Mouse (Mus musculus): Measurements from ENCODE around the gene N4bp1. TPM values are rescaled to one million over a fixed set of nuclear protein-coding genes. Genes with fewer than 3 reads are reported as not detected.

N4bp1 gene
- polyA plus RNA-seq, 1 experiment from 2014 or later = 9.8 TPM

GRCm38 (mm10) chr8:86893554-86893953 lies 8.5 kb upstream of the N4bp1 start:
- Histone ChIP-seq H3K27ac (no peak overlapping the region), H3K4me1 (no peaks in the 10 kb centered on the region), H3K4me3 (no peak overlapping the region), H3K9me3 (replicated peaks) (no peaks in the 10 kb centered on the region), H3K27me3 (no peaks in the 10 kb centered on the region), H3K9ac (no peak overlapping the region), H3K36me3 (ENCODE audit: poor library complexity, severe bottlenecking) (no peaks in the 10 kb centered on the region), H3K4me2 (no peak overlapping the region)
- no peak for ATAC-seq
- 89% methylated on average over 4 of the region's 4 CpGs for WGBS

DNA sequence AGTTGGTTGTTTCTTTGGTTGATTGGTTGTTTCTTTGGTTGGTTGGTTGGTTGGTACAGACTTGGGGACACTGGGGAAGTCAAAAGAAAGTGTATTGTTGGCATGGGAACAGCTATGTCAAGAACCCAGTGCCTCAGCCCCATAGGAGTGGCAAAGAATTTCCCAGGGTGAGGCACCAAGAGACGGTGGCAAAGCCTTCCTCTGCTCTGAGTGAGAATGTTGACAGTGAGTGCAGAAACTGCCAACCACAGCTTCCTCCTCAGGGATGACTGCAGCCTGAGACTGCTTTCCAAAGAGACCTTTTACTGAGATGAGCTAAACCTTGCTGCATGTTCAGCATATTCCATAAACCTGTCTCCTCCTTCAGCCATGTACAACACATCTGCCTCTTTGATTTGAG lies 6.5 kb upstream of the N4bp1 start:
- Histone ChIP-seq H3K9ac (no peak overlapping the region), H3K27ac (no peak overlapping the region), H3K27me3 (no peaks in the 10 kb centered on the region), H3K4me2 (no peak overlapping the region), H3K4me3 (no peak overlapping the region), H3K9me3 (replicated peaks) (no peaks in the 10 kb centered on the region), H3K36me3 (ENCODE audit: poor library complexity, severe bottlenecking) (no peaks in the 10 kb centered on the region), H3K4me1 (no peaks in the 10 kb centered on the region)
- ATAC-seq = no peak
- WGBS = 90% methylated on average over 1 of the region's 1 CpGs

DNA sequence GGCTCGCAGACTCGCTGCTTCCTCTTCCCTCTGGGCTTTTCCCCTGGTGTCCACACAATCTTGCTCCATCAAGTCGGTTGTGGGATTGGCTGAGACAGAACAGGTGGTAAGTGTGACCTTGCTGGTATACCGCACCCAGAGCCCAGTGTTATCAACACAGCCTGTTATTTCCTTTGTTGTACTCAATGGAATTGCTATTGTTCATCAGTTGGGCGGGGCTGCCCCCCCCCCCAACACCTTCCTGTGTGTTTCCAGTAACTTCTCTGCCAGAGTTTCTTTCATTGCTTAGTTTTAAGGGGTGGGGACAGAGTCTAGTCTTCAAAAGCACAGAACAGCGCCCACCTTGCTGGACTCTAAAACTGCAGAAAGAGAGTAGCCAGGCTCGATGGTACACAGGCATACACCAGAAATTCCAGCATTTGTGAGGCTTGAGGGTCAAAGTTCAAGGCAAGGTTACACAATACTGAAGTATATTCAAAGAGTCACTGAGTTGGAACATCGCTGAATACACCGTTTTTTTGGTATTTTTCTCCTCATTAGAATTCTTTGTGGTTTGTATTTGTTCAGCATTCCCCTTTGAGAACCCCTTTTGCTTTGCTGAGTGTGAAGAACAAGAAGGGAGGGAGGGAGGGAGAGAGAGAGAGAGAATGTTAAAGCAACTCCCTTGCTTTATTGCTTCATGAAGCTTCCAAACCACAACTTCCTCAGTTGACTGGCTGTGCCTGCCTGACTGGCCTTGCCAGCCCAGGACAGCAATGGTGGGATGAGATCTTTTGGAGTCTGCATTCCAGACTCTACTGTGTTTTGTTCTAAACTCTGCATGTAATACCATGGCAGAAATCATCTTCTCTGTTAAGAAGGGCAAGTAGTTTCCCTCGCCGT lies 3.2 kb upstream of the N4bp1 start:
- H3K36me3 ChIP-seq (ENCODE audit: poor library complexity, severe bottlenecking) = no peaks in the 10 kb centered on the region
- no peaks in the 10 kb centered on the region for H3K27me3 ChIP-seq
- H3K9me3 ChIP-seq (replicated peaks) = no peaks in the 10 kb centered on the region
- no peak overlapping the region for H3K9ac ChIP-seq
- H3K4me2 ChIP-seq = no peak overlapping the region
- WGBS = 70% methylated on average over 11 of the region's 11 CpGs
- H3K4me1 ChIP-seq = peaks cover 12% of the 10 kb centered on the region
- no peak overlapping the region for H3K4me3 ChIP-seq
- ATAC-seq = no peak
- no peak overlapping the region for H3K27ac ChIP-seq

DNA sequence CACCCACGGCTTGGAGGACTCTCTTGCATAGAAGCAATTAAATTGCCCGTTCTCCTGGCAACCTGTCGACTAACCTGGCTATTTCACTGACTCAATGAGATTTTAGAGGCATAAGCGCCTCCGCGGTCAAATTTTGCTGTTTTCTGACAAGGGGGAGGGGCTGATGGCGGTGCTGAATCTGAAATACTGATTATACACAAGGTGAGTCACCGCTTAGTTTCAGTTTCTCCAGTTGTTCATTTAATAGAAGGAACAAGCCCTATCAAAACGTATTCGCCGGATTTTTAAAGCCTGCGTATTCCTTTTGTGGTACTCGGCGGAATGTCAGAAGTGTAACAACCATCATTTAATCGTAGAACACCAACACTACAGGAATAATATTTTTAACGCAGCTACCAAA lies 991 bp downstream of the N4bp1 start:
- Histone ChIP-seq H3K36me3 (ENCODE audit: poor library complexity, severe bottlenecking) (peaks cover 7% of the 10 kb centered on the region), H3K4me3 (peak overlapping the region; percentile 95), H3K9me3 (replicated peaks) (no peaks in the 10 kb centered on the region), H3K27me3 (no peaks in the 10 kb centered on the region), H3K4me2 (peak overlapping the region; percentile 84), H3K27ac (peak overlapping the region; percentile 89), H3K9ac (peak overlapping the region; percentile 88), H3K4me1 (peaks cover 31% of the 10 kb centered on the region)
- ATAC-seq = no peak
- WGBS = under 1% methylated on average over 16 of the region's 16 CpGs

DNA sequence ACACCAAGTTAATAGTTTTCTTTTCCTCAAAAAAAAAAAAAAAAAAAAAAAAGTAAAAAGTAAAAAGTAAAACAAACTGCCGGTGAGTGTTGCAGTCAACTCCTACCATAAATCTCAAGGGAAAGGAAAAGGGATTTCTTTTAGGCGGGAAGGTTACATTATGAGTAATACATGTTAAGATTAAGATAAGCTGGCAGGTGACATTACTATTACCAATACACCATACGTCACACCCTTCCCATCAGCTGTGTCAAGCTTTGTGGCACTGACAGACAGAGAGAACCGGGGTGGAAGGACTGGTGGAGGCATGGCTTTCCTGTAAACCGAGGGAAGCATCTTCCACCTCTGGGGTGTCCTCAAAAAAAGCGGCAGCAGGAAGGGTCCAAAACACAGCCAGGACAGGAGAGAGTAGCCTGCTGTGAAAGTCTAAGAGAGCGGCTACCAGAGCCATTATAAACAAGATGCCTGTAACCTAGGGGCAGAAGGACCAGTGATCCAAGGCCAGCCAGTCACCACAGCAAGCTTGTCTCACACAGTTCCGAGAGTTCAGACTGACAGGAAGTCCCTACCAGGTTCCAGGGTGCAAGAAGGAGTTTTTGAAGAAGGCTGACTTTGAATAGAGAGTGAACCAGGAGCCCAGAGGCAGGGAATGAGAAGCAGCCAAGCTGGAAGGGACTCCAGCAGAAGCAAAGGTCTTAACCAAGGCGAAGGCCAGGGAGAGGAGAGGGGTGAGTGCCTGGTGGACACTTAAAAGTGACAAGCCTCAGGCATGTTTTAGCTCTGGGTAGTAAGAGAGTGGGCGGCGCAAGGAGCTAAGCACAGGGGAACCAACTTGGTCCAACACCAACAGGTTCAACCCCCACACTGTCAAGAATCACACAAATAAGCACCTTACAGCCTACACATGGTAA lies 2.2 kb downstream of the N4bp1 start:
- ATAC-seq = no peak
- H3K27me3 ChIP-seq = no peaks in the 10 kb centered on the region
- H3K27ac ChIP-seq = no peak overlapping the region
- H3K9ac ChIP-seq = peak overlapping the region; percentile 88
- WGBS = 77% methylated on average over 11 of the region's 11 CpGs
- peak overlapping the region; percentile 95 for H3K4me3 ChIP-seq
- no peaks in the 10 kb centered on the region for H3K9me3 ChIP-seq (replicated peaks)
- peaks cover 7% of the 10 kb centered on the region for H3K36me3 ChIP-seq (ENCODE audit: poor library complexity, severe bottlenecking)
- H3K4me1 ChIP-seq = peaks cover 31% of the 10 kb centered on the region
- peak overlapping the region; percentile 84 for H3K4me2 ChIP-seq

- Histone ChIP-seq H3K27me3 (no peaks in the 10 kb centered on the region), H3K4me2 (no peak overlapping the region; the same call in 1 of the 2 replicates), H3K4me3 (no peak overlapping the region), H3K36me3 (ENCODE audit: poor library complexity, severe bottlenecking) (peaks cover 7% of the 10 kb centered on the region), H3K4me1 (peaks cover 32% of the 10 kb centered on the region), H3K9ac (0 out of 2 replicates have a peak overlapping the region, but pooled peaks have one; percentile 14), H3K27ac (no peak overlapping the region), H3K9me3 (replicated peaks) (no peaks in the 10 kb centered on the region)
- no peak for ATAC-seq
- WGBS = 88% methylated on average over 9 of the region's 9 CpGs
Observed at GRCm38 (mm10) chr8:86881951-86882350, 3.1 kb downstream of the N4bp1 start.

DNA sequence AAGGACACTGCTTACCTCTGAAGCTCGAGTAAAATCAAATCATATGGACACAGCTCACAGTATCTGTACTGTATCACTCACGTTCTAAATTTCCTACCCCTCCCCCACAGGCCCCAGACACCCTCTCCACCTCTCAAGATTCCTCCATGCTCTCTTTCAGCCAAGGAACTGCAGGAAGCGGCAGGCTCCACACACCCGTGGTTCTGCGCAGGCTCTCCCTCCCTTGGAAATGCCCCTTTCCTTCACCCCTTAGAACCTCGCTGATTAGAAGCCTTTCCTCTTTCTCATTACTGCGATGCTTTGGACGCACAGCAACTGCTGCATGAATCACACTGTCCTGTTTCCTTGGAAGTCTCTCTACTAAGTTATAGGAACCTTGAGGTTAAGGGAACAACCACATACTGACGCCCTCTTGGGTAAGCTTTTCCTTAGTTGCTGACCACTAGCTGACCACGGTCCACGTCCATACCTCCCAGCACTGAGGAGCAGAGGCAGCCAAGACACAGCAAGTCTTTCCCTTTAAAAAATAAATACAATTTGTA lies 3.9 kb downstream of the N4bp1 start:
- Histone ChIP-seq H3K4me2 (no peak overlapping the region), H3K9me3 (replicated peaks) (no peaks in the 10 kb centered on the region), H3K9ac (no peak overlapping the region), H3K4me1 (peaks cover 35% of the 10 kb centered on the region), H3K27me3 (no peaks in the 10 kb centered on the region), H3K36me3 (ENCODE audit: poor library complexity, severe bottlenecking) (peaks cover 7% of the 10 kb centered on the region), H3K27ac (no peak overlapping the region), H3K4me3 (no peak overlapping the region)
- ATAC-seq = no peak
- WGBS = 91% methylated on average over 11 of the region's 11 CpGs

- Histone ChIP-seq H3K9ac (no peak overlapping the region), H3K4me1 (peaks cover 36% of the 10 kb centered on the region), H3K4me3 (no peak overlapping the region), H3K36me3 (ENCODE audit: poor library complexity, severe bottlenecking) (peaks cover 7% of the 10 kb centered on the region), H3K27me3 (no peaks in the 10 kb centered on the region), H3K9me3 (replicated peaks) (no peaks in the 10 kb centered on the region), H3K27ac (no peak overlapping the region), H3K4me2 (no peak overlapping the region)
- WGBS = 96% methylated on average over 2 of the region's 2 CpGs
- ATAC-seq = no peak
Observed at GRCm38 (mm10) chr8:86876831-86877230, 8.2 kb downstream of the N4bp1 start.

GRCm38 (mm10) chr8:86874055-86874454 lies 11.0 kb downstream of the N4bp1 start:
- Histone ChIP-seq H3K4me2 (no peak overlapping the region), H3K27ac (no peak overlapping the region), H3K27me3 (no peaks in the 10 kb centered on the region), H3K9me3 (replicated peaks) (no peaks in the 10 kb centered on the region), H3K9ac (no peak overlapping the region), H3K4me1 (peaks cover 38% of the 10 kb centered on the region), H3K4me3 (no peak overlapping the region), H3K36me3 (ENCODE audit: poor library complexity, severe bottlenecking) (no peaks in the 10 kb centered on the region)
- ATAC-seq = no peak
- 93% methylated on average over 2 of the region's 2 CpGs for WGBS

GRCm38 (mm10) chr8:86873151-86873550 lies 11.9 kb downstream of the N4bp1 start:
- peak overlapping the region; percentile 35; the same call in 1 of the 2 replicates for H3K9ac ChIP-seq
- peak overlapping the region; percentile 38; the same call in 1 of the 2 replicates for H3K27ac ChIP-seq
- 52% methylated on average over 2 of the region's 2 CpGs for WGBS
- H3K36me3 ChIP-seq (ENCODE audit: poor library complexity, severe bottlenecking) = no peaks in the 10 kb centered on the region
- no peak overlapping the region for H3K4me3 ChIP-seq
- no peak overlapping the region for H3K4me2 ChIP-seq
- H3K27me3 ChIP-seq = no peaks in the 10 kb centered on the region
- peak; percentile 53; the same call in 1 of the 2 replicates for ATAC-seq
- H3K9me3 ChIP-seq (replicated peaks) = no peaks in the 10 kb centered on the region
- peaks cover 38% of the 10 kb centered on the region for H3K4me1 ChIP-seq

GRCm38 (mm10) chr8:86872097-86872815 lies 12.8 kb downstream of the N4bp1 start:
- no peak for ATAC-seq
- no peak overlapping the region for H3K4me2 ChIP-seq
- peaks cover 38% of the 10 kb centered on the region for H3K4me1 ChIP-seq
- no peaks in the 10 kb centered on the region for H3K36me3 ChIP-seq (ENCODE audit: poor library complexity, severe bottlenecking)
- no peak overlapping the region for H3K9ac ChIP-seq
- 95% methylated on average over 11 of the region's 11 CpGs for WGBS
- H3K27ac ChIP-seq = no peak overlapping the region
- no peaks in the 10 kb centered on the region for H3K27me3 ChIP-seq
- H3K9me3 ChIP-seq (replicated peaks) = no peaks in the 10 kb centered on the region
- no peak overlapping the region for H3K4me3 ChIP-seq
